Mouse (Mus musculus) embryo, embryonic 11.5 days (tissue): ENCODE data around the gene Trpm4.

ENCODE experiments used
- DNase-seq: peaks from one replicate; pipeline ENCODE4 v3.0.0-alpha.2; 2012; ENCODE audit warnings: low read depth, low spot score

Gene Trpm4

DNA sequence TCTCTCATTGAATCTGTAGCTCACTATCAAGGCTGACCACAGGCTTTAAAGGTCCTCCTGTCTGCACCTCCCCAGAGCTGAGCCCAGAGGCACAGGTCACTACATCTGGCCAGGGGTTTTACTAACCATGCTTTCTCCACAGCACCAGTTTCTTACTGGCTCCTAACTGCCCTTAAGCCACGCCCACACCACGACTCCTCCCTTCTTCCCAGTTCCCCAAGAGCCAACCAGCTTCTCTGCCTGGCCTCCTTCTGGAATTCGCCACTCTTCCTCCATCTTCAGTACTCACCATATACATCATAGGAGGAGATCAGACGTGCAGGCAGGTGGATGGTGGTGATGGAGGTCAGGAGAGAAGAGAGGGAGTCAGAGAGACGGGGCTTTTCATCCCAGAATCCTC, 19.5 kb upstream of the Trpm4 start:
- DNase-seq = no peak

DNA sequence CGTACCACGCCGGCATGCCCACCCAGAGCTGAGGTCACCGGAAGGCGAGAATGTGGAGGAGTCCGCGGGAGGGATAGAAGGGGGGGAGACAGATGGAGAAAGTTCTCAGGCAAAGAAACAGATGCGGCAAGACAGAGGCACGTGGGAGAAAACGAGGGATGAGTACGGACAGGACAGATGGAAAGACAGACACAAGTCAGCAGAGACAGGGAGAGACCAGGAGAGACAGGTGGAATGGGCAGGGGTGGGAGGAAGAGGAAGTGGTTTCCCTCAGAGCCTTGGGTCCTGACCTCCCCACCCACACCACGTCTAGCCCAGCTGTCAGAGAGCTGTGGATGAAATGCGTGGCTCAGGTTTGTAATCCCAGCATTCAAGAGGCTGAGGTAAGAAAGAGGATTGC, 13.3 kb upstream of the Trpm4 start:
- no peak for DNase-seq

DNA sequence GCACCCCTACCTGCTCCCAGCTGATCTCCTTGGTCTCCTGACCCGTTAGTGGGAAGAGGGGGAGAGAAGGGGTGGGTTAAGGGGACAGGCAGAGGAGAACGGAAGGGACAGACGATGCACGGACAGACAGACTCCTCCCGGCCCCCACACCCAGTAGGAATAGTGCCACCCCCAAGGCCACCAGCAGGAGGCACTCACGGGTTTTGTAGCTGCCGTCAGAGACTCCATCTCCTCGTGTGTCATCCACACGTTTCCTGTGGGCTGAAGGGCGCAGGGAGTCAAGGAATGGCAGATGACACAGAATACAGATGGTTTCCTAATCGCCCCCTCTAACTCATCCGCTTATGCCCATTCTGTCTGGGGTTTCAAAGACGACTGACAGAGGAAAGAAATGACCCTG, 10.0 kb upstream of the Trpm4 start:
- DNase-seq = no peak

DNA sequence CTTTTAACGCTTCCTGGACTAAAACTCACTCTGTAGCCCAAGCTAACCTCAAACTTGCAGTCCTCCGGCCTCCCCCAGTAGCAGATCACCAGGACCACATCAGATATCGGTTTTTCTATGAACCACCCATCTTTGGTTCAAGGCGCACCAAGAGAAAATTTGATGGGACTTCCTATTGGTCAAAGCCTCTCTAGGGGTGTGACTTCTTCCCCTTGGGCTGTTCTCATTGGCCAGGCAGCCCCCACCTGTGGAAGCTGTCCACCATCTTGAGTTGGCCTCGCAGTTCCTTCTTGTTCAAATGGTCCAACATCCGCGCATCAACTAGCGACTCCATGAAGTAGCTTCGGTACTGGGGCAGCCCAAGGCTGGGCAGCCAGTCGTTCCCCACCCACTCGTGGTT, 8.5 kb upstream of the Trpm4 start:
- DNase-seq = no peak

DNA sequence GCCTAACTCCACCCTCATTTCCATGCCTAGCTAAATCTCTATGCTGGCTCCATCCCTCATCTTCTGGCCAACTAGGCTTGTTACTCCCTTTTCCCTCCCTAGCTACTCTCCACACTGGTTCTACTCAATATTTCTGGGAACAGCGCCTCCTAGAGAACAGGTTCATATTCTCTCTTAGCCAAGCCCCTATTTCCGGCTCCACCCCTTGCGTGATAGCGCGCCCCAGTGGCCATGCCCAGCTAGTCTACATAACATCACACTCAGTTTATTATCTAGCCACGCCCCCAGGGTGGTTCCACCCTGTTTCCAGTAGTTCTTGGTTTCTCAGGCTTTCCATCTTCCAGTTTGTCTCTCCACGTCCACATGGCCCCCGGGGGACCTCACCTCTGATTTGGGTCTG, 7.7 kb upstream of the Trpm4 start:
- DNase-seq = peak; percentile 65

DNA sequence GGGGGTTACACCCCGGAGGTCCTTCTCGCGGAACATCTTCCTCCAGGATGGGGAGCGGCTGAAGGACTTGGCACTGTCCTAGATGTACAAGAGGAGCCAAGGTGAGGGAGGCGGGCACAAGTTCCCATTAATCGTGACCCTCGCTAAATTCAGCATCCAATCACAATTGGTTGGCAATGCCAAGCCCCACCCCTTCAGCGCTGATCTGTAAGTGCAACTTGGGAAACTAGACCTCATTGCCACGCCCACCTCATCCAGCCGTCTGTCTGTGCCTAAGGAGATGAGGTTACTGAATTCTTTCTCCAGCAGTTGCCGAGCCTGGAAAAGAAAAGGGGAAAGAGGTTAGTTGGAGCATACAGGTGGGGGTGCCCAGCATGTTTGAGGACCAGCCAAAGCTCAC, 7.1 kb upstream of the Trpm4 start:
- peak; percentile 69 for DNase-seq

DNA sequence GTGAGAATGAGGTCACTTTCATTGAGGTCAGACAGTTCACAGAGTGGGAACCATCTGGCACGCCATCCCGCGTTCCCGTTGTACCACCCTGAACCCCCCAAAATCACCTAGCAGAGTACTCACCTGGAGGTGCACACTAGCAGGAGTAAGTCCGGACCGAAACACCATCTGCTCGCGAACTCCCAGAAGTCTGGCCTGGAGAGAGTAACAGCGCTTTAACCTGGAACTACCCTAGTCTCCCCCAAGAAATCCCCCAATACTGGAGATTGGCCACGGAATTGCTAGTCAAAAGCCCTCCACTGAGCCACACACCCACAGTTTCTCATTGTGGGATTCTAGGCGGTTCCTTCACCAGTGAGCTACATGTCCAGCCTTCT, 6.5 kb upstream of the Trpm4 start:
- DNase-seq = no peak

DNA sequence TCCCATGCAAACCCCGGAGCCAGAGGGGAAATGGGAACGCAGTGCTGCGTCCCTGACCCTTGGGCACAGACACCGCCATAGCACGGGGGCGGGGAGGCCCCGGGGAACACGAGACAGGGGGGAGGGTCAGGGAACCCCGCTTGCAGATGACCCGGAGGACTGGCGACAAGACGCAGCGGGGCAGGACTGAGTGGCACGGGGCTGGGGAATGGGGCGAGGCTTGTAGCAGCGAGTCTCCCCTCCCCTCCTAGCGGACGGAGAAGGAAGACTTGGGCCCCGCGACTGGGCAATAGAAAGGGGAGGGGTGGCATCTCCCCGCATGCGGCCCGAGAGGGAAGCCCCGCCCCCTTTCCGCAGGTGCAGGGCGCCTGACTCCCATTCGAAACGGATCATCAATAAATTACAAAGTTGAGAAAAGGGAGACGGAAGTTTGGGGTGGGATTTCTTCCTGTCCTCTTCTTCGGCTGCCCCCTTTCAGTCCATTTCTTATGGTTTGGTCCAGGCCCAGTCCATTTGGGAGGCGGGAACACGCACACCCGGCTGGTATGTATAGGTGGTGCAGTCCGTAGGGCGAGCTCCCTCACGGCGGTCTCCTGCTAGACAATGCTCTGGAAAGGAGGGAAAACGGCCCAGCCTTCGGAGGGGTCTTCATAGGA, 6.0 kb upstream of the Trpm4 start:
- peak; percentile 64 for DNase-seq

DNA sequence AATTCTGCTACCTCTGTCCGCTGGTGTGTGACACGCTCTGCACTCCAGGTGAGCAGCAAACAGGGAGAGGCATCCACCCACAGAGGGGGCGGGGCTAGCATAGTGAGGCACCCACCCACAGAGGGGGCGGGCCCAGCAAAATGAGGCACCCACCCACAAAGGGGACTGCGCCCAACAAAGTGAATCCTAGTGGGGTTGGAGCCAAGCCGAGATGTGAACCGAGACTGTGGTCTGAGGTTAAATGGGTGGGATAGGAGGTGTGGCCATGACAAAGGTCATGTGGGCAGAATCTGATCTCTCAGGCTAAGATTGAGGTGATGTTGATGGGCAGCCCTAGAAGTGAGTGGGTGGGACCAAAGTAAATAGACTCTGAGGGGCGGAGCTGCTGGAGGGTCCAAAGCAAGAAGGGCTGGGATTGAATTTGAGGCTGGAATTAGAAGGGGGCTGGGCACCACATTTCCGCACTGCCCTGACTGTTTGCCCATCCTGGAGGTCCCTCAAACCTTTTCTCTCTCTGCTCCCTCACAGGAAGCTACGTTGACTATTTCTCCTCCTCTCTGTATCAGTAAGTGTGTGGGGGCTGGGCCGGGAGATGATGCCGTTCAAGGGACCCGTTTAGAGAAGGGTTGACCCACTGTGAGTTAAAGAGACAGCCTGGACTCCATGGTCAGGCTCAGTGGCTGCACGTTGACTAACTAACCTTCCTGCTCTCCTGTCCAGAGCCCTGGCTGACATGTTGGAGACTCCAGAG, 4.8 kb upstream of the Trpm4 start:
- DNase-seq = no peak

DNA sequence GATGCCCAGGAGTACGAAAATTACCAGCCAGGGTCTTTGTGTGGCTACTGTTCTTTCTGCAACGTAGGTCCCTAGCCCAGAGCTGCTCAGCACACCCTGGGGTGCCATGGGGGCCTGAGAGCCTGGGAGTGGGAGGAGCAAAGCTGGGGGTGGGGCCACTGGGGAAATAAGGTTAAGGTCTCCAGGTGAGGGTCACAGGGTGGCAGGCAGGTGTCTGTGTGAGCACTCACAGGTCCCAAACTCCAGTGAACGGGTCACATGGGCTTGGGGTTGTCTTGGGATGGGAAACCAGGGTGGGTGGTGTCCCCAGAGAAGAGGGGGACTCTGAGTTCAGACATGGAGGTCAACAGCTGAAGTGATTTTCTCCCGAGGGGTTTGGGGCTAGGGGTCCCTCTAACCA, 3.9 kb upstream of the Trpm4 start:
- DNase-seq = no peak

DNA sequence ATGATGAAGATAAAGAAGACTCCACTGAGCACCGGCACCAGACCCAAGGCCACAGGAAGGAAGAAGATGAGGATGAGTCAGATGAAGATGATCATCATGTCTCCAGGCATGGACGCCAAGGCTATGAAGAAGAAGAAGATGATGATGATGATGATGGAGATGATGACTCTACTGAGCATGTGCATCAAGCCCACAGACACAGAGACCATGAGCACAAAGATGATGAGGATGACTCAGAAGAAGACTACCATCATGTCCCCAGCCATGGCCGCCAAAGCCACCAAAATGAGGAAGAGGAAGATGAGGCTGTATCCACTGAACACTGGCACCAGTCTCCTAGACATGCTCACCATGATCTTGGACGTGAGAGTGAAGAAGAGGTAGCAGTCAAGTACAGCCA, 2.7 kb upstream of the Trpm4 start:
- no peak for DNase-seq

DNA sequence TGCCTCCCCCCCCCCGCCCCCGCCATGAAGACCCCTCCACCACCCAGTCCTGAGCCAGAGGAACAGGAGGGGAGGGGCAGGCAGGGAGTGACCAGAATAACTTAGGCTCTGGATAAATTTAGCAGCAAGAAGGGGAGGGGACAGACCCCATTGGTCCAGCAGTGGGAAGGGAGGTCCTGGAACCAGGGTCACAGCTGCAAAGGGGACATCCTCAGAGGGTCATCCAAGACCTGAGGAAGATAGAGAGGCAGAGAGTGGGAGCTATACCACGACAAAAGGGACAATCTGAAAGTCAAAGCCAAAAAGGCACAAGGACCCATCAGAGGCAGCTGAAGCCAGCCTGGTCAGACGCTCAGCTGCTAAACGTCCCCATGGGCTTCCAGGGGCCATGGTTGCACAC, 1.5 kb upstream of the Trpm4 start, which contains the start of gene Hrc:
Gene Hrc, plus strand, starts transcription at position 235 of the 400 bp plus-strand sequence.
- DNase-seq = no peak

DNA sequence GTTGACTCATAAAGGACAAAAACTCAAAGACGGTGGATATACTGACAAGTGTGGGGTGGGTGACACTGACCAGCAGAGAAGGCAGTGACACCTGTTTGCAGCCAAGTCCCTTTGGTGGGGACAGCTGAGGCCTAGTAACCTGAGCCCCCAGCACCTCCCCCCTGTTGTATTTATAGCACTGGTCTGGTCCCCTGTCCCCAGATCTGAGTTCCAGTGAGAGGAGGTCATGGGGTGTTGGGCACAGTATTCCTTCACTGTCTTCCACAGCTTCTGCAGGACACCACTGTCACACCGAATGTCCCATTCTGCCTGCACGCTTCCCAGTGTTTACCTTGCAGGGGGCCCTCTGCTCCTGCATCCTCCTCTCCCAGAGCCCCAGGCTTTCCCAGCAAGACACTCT, 1.0 kb upstream of the Trpm4 start:
- DNase-seq = no peak

DNA sequence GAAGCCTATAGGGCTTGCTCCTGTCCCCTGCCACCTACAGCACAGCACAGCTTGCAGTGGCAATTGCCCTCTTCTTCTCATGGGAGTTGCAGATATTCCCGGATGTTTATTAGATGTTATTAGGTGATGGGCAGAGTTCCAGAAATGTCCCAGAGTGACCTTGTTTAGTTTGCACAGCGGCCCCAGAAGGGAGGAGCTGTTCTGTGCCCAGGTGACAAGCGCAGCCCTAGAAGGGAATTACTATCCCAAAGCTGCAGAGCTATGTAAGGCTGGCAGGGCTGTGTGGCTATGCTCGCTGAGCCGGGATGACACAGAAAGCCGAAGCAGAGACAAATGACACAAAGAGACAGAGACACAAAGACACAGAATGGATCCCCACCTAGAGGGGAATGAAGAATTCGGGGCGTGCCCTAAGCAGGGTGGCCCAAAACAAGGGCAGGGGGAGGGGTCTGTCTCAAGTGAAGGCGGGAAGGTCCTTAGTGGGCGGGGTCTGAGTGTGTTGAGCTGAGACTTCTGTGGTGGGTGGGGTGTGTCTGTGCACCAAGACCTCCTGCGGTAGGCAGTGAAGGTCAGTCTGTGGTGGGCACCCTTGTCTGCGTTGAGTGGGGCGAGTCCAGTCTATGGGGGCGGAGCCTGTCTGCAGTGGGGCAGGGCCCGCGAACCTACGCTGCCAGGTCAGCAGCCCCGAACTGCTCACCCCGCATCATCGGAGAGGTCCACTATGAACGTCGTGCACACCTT, 725 bp downstream of the Trpm4 start:
- peak; percentile 50 for DNase-seq

DNA sequence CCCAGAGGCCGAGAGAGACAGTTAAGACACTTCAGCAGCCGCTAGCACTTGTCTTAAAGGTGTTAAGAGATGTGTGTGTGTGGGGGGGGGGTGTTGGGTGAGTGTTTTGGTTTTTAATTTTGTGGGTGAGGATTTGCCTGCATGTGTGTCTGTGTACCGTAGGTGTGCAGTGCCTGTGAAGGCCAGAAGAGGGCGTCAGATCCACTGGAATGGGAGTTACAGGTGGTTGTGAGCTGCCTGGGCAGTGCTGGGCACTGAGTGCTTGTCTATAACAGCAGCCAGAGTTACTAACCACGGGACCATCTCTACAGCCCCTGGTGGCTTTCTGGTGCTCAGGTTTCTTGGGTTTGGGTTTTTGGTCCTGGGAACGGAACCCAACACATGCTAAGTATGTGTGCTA, 2.1 kb downstream of the Trpm4 start:
- DNase-seq = no peak

DNA sequence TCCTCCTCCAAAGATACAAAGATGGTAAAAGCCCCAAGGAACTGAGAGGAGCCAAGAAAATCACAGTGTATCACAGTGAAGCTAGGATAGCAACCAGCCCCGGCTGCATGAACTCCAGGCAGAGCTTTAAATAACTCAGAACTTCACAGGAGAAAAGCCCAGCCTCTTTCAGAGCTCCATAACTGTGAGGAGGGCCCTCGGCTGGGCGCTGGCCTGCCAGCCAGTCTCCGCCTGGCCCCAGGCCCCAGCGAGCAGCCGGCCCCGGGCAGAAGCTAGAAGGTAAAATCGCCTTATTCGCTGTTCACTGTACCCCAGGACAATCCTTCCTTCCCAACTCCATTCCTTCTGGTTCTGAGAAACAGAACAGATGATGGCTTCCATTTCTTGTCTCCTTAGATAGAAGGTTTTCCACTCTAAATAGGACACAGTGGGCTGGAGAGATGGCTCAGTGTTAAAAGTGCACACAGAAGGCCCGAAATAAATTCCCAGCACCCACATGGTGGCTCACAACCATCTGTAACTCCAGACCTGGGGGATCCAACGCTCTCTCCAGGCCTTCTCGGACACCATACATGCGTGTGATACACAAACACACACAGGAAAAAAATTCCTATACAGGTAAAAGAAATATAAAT, 4.6 kb downstream of the Trpm4 start:
- no peak for DNase-seq

DNA sequence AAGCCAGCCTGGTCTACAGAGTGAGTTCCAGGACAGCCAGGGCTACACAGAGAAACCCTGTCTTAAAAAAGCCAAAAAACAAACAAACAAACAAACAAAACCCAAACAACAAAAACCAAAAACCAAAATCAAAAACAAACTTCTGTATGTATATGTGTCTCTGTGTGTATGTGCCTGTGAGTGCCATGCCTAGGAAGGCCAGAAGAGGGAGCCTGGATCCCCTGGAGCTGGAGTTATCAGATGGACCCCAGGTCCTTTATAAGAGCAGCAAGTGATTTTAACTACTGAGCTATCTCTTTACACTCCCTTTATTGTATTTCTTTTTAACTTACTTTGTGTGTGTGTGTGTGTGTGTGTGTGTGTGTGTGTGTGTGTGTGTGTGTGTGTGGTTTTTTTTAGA, 7.8 kb downstream of the Trpm4 start:
- DNase-seq = no peak

DNA sequence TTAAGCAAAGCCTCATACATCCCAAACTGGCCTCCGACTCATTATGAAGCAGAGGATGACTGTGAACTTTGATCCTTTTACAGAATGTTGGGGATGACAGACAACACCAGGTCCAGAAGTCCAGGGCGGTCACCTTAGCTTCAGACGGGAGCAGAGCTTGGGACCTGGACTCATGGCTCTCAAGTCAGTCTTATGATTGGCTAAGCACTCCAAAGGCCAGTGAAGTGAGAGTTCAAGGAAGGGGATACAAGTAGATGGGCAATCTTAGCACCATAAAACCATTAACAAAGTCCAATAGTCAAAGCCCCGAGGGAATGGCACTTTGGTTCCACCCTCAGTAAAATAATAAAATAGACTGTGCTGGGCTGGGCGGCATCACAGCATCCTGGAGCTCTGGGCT, 10.5 kb downstream of the Trpm4 start:
- DNase-seq = no peak

DNA sequence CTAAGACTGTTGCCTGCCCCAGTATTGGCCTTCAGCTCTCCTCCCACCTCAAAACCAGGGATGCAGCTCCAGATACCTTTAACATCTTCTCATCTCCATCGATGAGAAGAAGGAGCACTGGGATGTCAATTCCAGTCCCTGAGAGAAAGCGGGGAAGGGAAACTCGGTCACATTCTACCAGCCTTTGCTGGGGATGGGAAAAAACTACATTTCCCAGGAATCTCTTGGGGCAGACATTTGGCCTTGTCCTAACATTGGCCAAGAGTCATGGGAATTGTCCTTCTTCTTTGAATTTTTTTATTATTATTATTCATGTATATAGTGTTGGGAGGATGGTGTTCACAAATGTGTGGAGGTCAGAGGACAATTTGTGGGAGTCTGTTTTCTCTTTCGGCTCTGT, 11.3 kb downstream of the Trpm4 start:
- no peak for DNase-seq

DNA sequence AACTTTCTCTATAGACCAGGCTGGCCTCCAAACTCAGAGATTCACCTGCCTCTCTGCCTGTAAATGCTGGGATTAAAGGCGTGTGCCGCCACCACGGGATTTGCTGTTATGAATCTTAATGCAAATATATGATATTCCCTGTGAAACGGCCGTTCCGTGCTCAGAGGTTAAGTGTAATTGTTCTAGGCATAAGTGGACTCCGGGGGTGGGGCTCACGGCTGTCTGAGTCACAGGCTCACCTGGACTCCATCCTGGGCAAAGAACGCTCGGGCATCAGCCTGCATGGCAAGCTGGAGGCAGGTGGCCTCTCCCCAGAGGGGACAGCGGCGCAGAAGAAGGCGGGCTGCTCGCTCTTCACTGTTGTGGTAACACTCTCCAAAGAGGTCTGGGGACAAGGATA, 17.0 kb downstream of the Trpm4 start:
- no peak for DNase-seq

DNA sequence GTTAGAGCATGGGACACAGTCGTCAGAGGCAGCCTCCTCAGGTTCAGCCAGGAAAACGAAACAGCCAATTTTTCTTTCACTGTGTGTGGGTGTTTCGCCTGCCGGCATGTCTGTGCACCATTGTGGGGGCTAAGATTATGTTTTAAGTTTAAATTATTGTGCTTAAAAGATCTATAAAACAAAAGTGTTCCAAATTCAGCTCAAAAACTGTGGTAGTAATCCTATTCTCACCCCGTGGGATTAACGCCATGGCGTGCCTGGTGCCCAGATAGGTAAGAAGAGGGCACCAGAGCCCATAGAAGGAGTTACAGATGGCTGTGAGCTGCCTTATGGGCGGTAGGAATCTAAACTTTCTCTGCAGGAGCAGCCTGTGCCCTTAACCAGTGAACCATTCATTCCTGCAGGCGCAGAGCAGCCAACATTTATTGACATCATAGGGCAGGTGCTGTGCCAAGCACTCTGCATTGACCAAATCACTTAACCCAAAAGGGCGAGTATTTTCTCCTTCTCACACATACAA, 18.3 kb downstream of the Trpm4 start:
- no peak for DNase-seq

DNA sequence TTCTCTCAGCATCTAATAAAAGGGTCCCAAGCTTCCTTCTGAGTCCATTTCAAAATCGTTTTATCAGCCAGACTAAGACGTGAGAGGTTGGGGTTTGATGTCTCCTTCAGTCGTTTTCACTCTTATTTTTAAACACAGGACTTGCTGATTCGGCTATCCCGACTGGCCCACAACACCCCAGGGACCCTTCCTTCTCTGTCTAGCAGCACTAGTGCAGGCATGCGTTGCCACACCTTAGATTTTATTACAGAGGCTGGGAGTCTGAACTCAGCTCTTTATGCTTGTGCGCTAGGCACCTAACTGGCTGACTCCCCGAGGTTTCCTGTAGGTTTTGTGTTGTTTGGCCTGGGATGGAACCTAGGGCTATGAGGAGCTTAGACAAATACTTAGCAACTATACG, 20.1 kb downstream of the Trpm4 start:
- DNase-seq = no peak
